Mouse (Mus musculus) v-Abl transformed pro-B cells (cell line): ENCODE measurements around the gene Hils1.

Experiments
- in situ Hi-C, 2 experiments: fragments of 400-800 bp; cut with MboI; formaldehyde crosslinking; loops; one replicate each; pipeline ENCODE4 v1.15.1; 2025; ENCODE audit not compliant: unreplicated experiment in 2 of 2

Gene Hils1

DNA sequence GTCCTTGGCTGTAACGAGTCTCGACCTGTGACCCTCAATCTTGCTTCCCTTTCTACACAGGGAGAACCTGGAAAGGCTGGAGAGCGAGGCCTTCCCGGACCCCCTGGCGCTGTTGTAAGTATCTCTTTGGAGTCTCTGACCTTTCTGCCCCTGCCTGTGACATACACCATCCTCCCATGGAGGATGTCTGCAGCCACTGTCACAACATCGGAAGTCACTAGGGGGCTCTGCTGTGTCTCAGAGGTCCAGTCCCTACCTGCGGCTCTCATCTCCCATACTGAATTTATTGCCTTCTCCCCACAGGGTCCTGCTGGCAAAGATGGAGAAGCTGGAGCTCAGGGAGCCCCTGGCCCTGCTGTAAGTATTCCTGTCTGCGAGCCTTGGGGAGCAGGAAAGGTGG lies 23.1 kb upstream of the Hils1 start:
- in situ Hi-C loops = loop anchor here in 1 of 2 experiments (10.0 kb wide), 1 partner anchor 291 kb away; no protein-coding TSS in a partner anchor

GRCm38 (mm10) chr11:94945236-94945635 lies 22.2 kb upstream of the Hils1 start:
- in situ Hi-C loops = loop anchor here in 1 of 2 experiments (5.0 to 10.0 kb wide), 2 partner anchors 162 to 290 kb away; no protein-coding TSS in a partner anchor

DNA sequence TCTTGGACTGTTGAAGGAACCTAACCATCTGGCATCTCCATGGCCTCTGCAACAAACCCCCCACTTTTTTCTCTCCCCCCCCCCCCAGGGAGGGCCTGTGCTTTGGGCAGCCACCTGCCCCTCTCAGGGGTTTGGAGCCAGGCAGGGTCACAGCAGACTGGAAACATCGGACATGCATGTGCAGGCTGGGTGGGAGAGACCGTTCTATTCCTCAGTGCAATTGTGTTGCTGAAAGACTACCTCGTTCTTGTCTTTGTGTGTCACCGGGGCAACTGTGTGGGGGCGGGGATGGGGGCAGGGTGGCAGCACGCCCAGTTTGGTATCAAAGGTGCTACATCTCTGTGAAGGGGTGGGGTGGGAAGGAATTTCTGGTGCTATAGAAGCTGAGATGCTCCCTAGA lies 15.2 kb upstream of the Hils1 start:
- in situ Hi-C loops = no loop called here

DNA sequence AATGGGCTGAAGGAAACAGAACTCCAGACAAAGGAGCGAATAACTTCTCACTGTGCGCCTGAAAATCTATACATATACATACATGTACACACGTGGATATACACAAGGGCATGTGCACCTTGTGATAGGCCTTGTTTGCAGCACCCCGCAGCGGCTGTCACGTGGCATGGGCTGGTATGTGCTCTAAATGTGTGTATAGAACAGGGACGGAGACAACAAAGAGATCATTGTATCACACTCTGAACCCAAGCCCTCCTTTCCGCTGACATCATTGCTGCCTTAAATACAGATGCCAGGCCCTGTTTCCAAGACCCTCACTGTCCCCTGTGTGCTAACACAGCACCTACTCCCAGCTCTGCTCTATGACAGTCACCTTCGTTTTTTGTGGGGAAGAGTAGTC lies 12.3 kb upstream of the Hils1 start:
- in situ Hi-C loops = no loop called here

GRCm38 (mm10) chr11:94957693-94958064 lies 9.7 kb upstream of the Hils1 start:
- in situ Hi-C loops = no loop called here

DNA sequence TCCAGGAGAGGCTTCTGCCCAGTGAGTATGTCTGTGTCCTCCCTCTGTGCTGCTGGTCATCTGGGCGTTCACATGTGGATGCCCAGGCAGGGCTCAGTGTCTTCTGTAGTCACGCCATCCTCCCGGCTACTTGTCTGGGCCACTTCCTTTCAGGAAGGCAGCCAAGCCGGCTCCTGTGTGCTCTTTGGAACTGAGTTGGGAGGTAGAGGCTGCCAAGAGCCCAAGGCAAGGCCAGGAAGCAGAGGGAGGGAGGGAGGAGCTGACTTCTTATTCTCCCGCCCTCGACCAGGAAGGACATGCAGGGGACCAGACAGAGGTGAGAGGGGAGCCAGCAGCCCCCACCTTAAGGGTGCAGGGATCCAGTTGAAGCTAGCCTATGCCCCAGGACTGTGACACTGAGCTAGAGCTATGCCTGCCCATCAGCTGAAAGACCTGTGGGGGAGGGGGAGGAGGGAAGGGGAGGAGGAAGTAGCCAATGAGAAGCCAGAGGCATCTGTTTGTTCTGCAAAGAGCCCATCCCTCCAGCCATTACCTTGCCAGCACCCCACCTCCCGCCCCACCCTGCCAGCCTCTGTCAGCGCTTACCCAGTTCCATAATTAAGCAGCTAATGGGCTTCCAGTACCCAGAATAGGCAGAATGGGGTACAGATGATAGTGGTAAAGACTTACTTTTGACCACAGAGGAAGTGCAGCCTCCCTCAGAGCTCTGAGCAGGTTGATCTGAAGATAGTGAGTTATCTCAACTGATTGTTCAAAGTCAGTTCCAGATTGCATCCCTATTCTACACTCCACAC lies 9.1 kb upstream of the Hils1 start:
- in situ Hi-C loops = no loop called here

GRCm38 (mm10) chr11:94962534-94963101 lies 4.8 kb upstream of the Hils1 start:
- in situ Hi-C loops = loop anchor here in 1 of 2 experiments (10.0 kb wide), 1 partner anchor 142 kb away; no protein-coding TSS in a partner anchor

GRCm38 (mm10) chr11:94968187-94968586 lies 794 bp downstream of the Hils1 start:
- in situ Hi-C loops = loop anchor here in 1 of 2 experiments (10.0 kb wide), 1 partner anchor 137 kb away; no protein-coding TSS in a partner anchor

DNA sequence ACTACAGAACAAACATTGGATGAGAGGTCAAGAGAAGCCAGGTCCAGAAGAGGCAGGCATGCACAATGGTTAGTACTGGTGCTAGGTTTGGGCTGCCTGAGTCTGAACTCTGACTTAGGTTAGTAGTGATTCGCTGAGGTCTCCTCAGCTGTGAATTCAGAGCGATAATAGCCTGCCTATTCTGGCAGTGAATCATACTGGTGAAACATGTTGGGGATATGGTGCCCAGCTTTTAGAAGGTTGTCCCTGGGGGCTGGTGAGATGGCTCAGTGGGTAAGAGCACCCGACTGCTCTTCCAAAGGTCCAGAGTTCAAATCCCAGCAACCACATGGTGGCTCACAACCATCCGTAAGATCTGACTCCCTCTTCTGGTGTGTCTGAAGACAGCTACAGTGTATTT lies 2.3 kb downstream of the Hils1 start:
- in situ Hi-C loops = loop anchor here (5.0 to 10.0 kb wide), 4 partner anchors 38 to 135 kb away; partner anchors contain the start of genes Pdk2 (in 2 of the 2) and Samd14 (in 2 of the 2)

- in situ Hi-C loops = loop anchor here (5.0 to 10.0 kb wide), 3 partner anchors 37 to 74 kb away; partner anchors contain the start of genes Pdk2 (in 2 of the 2) and Samd14 (in 2 of the 2)
Observed at GRCm38 (mm10) chr11:94970210-94970943, 3.0 kb downstream of the Hils1 start.

DNA sequence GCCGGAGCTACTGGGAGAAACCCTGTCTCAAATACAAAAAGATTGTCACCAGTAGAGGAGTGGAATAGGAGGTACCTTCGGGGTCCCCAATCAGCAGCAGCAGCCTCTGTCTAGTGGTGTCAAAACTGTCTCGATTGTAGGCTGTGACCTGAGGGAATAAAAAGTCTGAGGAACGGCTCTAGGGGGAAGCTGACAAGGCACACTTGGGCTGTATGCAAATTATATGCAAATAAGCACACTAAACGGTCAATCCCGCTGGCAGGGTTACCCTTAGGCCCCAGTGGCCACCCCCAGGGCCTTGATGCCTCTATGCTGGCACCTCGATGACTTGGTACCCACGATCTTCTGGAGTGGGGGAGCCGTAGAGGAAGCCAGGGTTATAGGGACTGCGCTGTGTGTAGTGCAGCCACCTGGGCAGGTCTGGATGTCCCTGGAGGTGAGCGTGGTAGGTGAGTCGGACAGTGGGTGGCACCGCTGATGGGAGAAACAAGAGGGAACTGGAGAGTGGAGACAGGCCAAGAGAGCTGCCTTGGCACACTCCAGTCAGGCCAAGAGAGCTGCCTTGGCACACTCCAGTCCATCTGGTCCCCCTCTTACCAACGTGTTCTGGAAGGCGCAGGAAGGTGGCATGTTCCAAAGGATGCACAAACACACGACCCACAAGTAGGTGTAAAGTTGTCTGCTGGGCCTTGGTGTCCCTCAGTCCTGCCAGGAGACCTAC lies 4.7 kb downstream of the Hils1 start:
- in situ Hi-C loops = loop anchor here (5.0 to 10.0 kb wide), 3 partner anchors 35 to 73 kb away; partner anchors contain the start of genes Pdk2 (in 2 of the 2) and Samd14 (in 2 of the 2)

DNA sequence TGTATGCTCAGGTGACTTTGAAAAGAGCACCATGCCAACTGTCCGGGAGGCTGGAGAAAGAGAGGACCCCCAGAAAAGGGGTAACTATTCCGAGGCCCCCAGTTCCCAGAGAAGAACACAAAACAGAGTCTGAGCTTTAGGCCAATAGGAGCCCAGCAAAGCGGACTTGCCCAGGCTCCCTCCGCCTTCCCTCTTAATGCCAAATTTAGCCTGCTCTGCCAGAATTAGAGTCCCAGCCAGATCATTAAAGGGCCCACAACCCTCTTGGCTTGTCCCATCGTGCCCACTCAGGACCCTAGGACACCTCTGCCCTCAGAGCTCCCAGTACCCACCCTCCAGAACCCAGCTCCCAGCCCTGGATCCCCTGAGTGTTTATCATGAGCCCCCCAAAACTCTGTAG lies 5.5 kb downstream of the Hils1 start:
- in situ Hi-C loops = loop anchor here (5.0 to 10.0 kb wide), 3 partner anchors 34 to 72 kb away; partner anchors contain the start of genes Pdk2 (in 2 of the 2) and Samd14 (in 2 of the 2)

- in situ Hi-C loops = loop anchor here (5.0 to 10.0 kb wide), 3 partner anchors 34 to 71 kb away; partner anchors contain the start of genes Pdk2 (in 2 of the 2) and Samd14 (in 2 of the 2)
Observed at GRCm38 (mm10) chr11:94973313-94973712, 5.9 kb downstream of the Hils1 start.

DNA sequence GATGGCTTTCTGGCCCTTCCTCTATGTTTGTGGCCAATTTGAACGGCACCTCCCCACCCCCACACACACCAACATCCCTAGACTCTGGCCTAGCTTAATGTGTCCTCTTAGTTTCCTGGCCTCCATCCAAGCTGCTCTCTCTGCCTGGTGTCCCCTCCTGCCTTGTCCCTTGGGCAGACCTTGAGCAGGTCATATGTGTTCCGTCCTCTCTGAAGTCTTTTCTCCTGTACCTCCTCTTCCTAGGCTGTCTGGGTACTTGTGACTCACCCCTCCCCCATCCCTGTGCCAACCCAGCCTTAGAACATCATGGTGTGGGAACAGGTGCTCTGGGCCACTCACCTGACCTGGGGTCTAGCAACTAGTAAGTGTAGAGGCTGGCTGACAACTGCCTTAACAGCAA lies 7.6 kb downstream of the Hils1 start:
- in situ Hi-C loops = loop anchor here (5.0 to 10.0 kb wide), 3 partner anchors 32 to 70 kb away; partner anchors contain the start of genes Pdk2 (in 2 of the 2) and Samd14 (in 2 of the 2)

DNA sequence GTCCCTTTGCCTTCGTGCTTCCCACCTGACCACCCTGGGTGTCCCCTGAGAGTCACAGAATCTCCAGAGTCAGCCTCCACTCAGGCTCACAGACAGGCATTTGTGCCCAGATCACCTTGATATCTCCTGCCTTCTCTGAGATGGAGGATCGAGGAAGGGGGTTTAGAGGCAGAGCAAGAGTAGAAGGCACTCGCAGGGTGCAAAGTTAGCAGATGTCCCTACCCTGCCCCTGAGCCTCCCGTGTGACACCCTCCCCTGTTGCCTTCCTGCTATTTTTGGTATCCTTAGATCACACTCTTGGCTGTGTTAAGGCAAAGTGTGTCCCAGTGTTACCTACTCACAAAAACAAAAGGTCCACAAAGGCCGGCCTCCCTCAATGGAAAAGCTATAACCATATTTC lies 8.8 kb downstream of the Hils1 start, which contains the start of gene Sgca:
Sgca (minus strand) TSS at position 129 of the 400 bp plus-strand sequence.
- in situ Hi-C loops = loop anchor here in 1 of 2 experiments (10.0 kb wide), 1 partner anchor 69 kb away; the partner anchor contains the start of gene Pdk2

- in situ Hi-C loops = loop anchor here in 1 of 2 experiments (10.0 kb wide), 1 partner anchor 66 kb away; the partner anchor contains the start of gene Pdk2
Observed at GRCm38 (mm10) chr11:94978178-94978915, 11.0 kb downstream of the Hils1 start.

DNA sequence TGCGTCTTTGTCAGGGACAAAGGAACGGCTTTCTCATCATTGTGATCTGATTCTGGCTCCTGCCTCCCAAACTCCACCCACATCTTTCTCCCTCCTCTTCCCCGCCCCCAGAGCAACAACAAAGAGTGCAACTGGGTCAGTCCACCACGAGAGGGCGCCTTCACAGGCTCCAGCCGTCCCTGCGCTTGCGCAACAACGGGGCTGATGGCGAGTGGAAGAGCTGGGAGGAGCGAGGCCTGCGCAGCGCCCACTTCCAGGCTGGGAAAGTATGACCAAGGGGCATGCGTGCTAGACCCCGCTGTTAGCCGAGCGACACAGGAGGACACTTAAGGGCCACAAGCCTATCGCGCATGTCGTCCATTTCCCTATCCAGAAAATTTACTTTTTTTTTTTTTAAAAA lies 11.6 kb downstream of the Hils1 start:
- in situ Hi-C loops = loop anchor here in 1 of 2 experiments (10.0 kb wide), 1 partner anchor 66 kb away; the partner anchor contains the start of gene Pdk2

GRCm38 (mm10) chr11:94979462-94980179 lies 12.2 kb downstream of the Hils1 start:
- in situ Hi-C loops = loop anchor here in 1 of 2 experiments (10.0 kb wide), 1 partner anchor 65 kb away; the partner anchor contains the start of gene Pdk2
